Mouse (Mus musculus) neural tube, embryonic 11.5 days (tissue): Measurements from ENCODE around the gene Spdye4b. TPM values are rescaled to one million over a fixed set of nuclear protein-coding genes. Genes with fewer than 3 reads are reported as not detected.

Experiments used
- ATAC-seq: fragments of 200-750 bp; cut with Nextera tagmentation; 2 replicates; pipeline ENCODE4 v1.8.0; 2017; ENCODE audit warnings: moderate number of reproducible peaks, mild to moderate bottlenecking, moderate TSS enrichment, moderate library complexity; ENCODE audit not compliant: insufficient read depth, low FRiP score, low TSS enrichment
- DNase-seq: peaks from one replicate; pipeline ENCODE4 v3.0.0-alpha.2; 2015; ENCODE audit warnings: low spot score
- H3K27ac ChIP-seq: fragments of 300-500 bp; sonication (generic); 2 replicates; pipeline ENCODE4 v1.5.1; 2014; ENCODE audit warnings: low read depth, mild to moderate bottlenecking, low read length
- H3K27me3 ChIP-seq: fragments of 300-500 bp; sonication (generic); 2 replicates; pipeline ENCODE4 v1.6.1; 2014; ENCODE audit warnings: mild to moderate bottlenecking, low read length, mixed read lengths; ENCODE audit not compliant: control insufficient read depth, insufficient read depth
- H3K36me3 ChIP-seq: fragments of 300-500 bp; sonication (generic); 2 replicates; pipeline ENCODE4 v1.6.1; 2014; ENCODE audit warnings: mild to moderate bottlenecking, low read length, moderate library complexity, mixed read lengths; ENCODE audit not compliant: control insufficient read depth, insufficient read depth
- H3K4me1 ChIP-seq: fragments of 300-500 bp; sonication (generic); 2 replicates; pipeline ENCODE4 v1.6.1; 2014; ENCODE audit warnings: low read length, mixed read lengths; ENCODE audit not compliant: control insufficient read depth, insufficient read depth
- H3K4me2 ChIP-seq: fragments of 300-500 bp; sonication (generic); 2 replicates; pipeline ENCODE4 v1.6.1; 2014; ENCODE audit warnings: low read depth, mild to moderate bottlenecking, moderate library complexity
- H3K4me3 ChIP-seq: fragments of 300-500 bp; sonication (generic); 2 replicates; pipeline ENCODE4 v1.5.1; 2014; ENCODE audit warnings: low read depth, low read length
- H3K9ac ChIP-seq: fragments of 300-500 bp; sonication (generic); 2 replicates; pipeline ENCODE4 v1.6.1; 2014; ENCODE audit warnings: mild to moderate bottlenecking, low read length
- H3K9me3 ChIP-seq: fragments of 300-500 bp; sonication (generic); 2 replicates; pipeline ENCODE4 v1.6.1; 2016; ENCODE audit warnings: low read length; ENCODE audit not compliant: control insufficient read depth
- WGBS: fragments of 180-500 bp; shearing (Covaris S2); extraction: QIAGEN DNeasy Blood & Tissue Kit; methylation state at CpG from one replicate; pipeline ENCODE4 v1.1.7; 2014; 5-methylcytosine and 5-hydroxymethylcytosine counted together
- microRNA-seq: library from miRNA; unstranded; fragments of <30 nt; microRNA quantifications from one replicate; pipeline ENCODE4, GENCODE M21; 2016
- polyA plus RNA-seq: library from polyadenylated mRNA; unstranded; fragments of >200 nt; fragmentation: Nextera tagmentation; extraction: Ambion mirVana; gene quantifications from 2 replicates; pipeline ENCODE4 v1.2.1, GENCODE M21; 2014

Spdye4b gene
- polyA plus RNA-seq, 1 experiment from 2014 or later: not detected

DNA sequence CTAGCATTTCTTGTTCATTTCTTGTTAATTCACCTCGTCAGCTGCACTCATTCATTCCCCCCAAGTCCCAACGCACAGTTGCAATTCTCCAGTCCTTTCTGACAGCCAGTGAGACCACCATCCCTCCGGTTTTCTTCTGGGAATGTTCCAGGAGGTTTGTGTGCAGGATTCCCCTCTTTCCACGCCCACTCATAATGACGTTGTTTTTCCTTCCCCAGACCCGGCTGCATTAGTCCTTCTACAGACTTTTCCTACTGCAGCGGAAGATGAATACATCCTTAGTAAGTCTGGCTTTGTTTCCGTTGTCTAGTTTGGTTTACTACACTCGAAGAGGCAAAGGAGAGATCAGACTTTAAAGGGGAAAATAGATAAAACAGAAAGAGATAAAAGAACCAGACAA lies 55.2 kb downstream of the Spdye4b start:
- Histone ChIP-seq H3K4me1 (peaks cover 12% of the 10 kb centered on the region), H3K9ac (peak overlapping the region; percentile 93), H3K27me3 (no peaks in the 10 kb centered on the region), H3K36me3 (peaks cover 7% of the 10 kb centered on the region), H3K27ac (no peak overlapping the region; the same call in 1 of the 2 replicates), H3K9me3 (no peaks in the 10 kb centered on the region), H3K4me2 (peak overlapping the region; percentile 86), H3K4me3 (peak overlapping the region; percentile 79)
- WGBS: 56% methylated on average over 9 of the region's 9 CpGs
- ATAC-seq: no peak
- DNase-seq: no peak

DNA sequence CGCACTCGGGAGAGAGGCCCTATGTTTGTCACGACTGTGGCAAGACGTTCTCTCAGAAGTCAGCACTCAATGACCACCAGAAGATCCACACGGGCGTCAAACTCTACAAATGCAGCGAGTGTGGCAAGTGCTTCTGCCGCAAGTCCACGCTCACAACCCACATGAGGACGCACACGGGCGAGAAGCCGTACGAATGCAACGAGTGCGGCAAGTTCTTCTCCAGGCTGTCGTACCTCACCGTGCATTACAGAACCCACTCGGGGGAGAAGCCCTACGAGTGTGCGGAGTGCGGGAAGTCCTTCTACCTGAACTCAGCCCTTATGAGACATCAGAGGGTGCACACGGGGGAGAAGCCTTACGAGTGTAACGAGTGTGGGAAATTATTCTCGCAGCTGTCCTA lies 64.1 kb downstream of the Spdye4b start:
- H3K9me3 ChIP-seq: no peaks in the 10 kb centered on the region
- no peaks in the 10 kb centered on the region for H3K4me1 ChIP-seq
- H3K27ac ChIP-seq: no peak overlapping the region
- no peaks in the 10 kb centered on the region for H3K27me3 ChIP-seq
- H3K4me3 ChIP-seq: no peak overlapping the region
- DNase-seq (no peak), ATAC-seq (no peak)
- WGBS: 97% methylated on average over 26 of the region's 26 CpGs
- no peak overlapping the region for H3K4me2 ChIP-seq
- no peak overlapping the region for H3K9ac ChIP-seq
- H3K36me3 ChIP-seq: peaks cover 48% of the 10 kb centered on the region

DNA sequence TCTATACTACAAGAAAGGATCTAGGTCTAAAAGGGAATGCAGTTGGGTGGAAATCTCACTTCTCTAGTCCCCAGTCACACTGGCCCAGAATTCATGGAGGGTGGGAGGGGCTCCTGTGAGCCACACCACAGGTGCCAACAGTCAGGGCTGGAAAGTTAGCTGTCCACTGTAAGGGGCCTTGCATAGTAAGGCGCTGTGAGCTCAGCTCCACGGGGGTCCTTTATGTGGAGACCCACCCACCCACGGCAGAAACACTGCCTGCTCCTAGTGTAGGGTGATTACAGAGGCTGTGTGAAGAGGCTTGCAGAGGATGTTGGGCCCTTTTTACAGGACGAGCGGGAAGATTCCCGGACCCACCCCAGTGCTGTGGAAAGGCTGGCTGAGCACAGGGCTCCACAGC lies 71.2 kb downstream of the Spdye4b start:
- H3K36me3 ChIP-seq: peaks cover 7% of the 10 kb centered on the region

DNA sequence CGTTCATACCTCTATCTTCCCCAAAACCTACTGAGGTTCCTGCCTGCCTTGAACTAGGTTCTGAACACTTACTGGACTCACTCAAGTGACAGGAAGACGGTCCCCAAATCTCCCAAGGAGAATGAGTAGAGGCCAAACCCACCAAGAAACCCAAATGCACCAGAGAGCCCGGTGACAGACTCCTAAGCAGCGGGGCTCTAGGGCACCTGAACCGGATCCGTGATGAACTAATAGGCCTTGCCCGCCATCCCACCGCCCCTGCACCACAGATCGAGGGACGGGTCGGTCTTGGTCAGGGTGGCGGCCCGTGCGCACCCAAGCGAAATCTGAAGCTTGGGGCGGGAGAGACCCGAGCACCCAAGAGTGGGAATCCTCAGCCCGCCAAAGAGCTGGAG lies 72.0 kb downstream of the Spdye4b start:
- H3K4me1 ChIP-seq: peaks cover 11% of the 10 kb centered on the region; the same call in 1 of the 2 replicates

More for the DNA sequence above, 71.2 kb downstream of the Spdye4b start:
- no peak overlapping the region for H3K4me2 ChIP-seq
- H3K9ac ChIP-seq: no peak overlapping the region
- no peaks in the 10 kb centered on the region for H3K9me3 ChIP-seq
- no peak overlapping the region for H3K4me3 ChIP-seq
- H3K27ac ChIP-seq: no peak overlapping the region
- WGBS: 42% methylated on average over 6 of the region's 6 CpGs
- peaks cover 11% of the 10 kb centered on the region; the same call in 1 of the 2 replicates for H3K4me1 ChIP-seq
- ATAC-seq: no peak
- DNase-seq: no peak
- peaks cover 57% of the 10 kb centered on the region for H3K27me3 ChIP-seq

DNA sequence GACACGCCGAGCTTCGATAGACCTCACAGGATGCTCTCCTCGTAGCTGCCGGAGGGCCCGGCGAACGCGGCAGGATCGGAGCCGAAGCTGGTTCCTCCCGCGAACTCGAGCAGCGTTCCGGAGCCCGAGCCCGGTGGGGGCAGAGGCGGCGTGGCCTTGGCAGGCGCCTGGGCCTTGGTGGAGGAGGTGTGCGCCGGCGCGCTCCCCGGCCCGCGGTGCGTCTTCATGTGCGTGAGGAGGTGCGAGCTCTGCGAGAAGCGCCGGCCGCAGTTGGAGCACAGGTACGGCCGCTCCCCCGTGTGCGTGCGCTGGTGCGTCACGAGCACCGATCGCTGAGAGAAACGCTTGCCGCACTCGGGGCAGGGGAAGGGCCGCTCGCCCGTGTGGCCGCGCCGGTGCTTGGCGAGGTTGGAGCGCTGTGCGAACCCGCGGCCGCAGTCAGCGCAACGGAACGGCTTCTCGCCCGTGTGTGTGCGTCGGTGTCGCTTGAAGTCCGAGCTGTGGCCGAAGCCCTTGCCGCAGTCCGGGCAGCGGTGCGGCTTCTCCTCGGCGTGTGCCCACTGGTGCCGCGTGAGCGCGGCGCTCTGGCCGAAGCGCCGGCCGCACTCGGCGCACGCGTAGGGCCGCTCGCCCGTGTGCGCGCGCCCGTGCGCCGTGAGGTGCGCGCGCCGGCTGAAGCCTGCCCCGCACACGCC lies 72.5 kb downstream of the Spdye4b start:
- DNase-seq (no peak), ATAC-seq (peak; percentile 13; the same call in 1 of the 2 replicates)
- peak overlapping the region; percentile 50 for H3K4me2 ChIP-seq
- H3K36me3 ChIP-seq: peaks cover 4% of the 10 kb centered on the region
- no peak overlapping the region for H3K27ac ChIP-seq
- peak overlapping the region; percentile 36 for H3K4me3 ChIP-seq
- no peaks in the 10 kb centered on the region for H3K9me3 ChIP-seq
- no peak overlapping the region; the same call in 1 of the 2 replicates for H3K9ac ChIP-seq
- H3K27me3 ChIP-seq: peaks cover 62% of the 10 kb centered on the region
- 3% methylated on average over 90 of the region's 103 CpGs for WGBS
- peaks cover 11% of the 10 kb centered on the region; the same call in 1 of the 2 replicates for H3K4me1 ChIP-seq

More for the DNA sequence above, 72.0 kb downstream of the Spdye4b start:
- Histone ChIP-seq H3K9ac (no peak overlapping the region), H3K9me3 (no peaks in the 10 kb centered on the region), H3K4me2 (0 out of 2 replicates have a peak overlapping the region, but pooled peaks have one; percentile 50), H3K27me3 (peaks cover 62% of the 10 kb centered on the region), H3K4me3 (peak overlapping the region; percentile 36), H3K27ac (no peak overlapping the region), H3K36me3 (peaks cover 4% of the 10 kb centered on the region)
- no peak for DNase-seq
- WGBS: 15% methylated on average over 18 of the region's 18 CpGs
- ATAC-seq: no peak

DNA sequence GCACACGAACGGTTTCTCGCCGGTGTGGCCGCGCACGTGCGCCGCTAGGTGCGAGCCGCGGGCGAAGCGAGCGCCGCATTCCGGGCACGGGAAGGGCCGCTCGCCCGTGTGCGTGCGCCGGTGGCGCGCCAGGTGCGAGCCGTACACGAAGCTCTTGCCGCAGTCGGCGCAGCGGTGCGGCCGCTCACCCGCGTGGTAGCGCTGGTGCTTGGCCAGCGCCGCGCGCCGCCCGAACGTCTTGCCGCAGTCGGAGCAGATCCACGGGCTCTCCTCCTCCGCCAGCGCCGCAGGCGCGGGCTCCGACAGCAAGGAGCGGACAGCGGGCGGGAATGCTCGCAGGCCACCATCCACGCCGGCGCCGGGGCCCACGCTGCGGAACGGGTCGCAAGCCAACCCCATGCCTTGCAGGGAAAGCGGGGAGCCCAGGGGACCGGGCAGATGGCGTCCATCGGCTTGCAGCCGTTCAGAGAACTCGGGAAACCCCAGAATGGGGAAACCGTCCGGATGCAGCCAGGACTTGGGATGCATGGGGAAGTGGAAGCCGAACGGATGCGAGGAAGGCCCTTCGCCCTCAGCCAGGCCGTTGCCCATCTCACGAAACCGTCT lies 73.2 kb downstream of the Spdye4b start:
- Histone ChIP-seq H3K4me2 (peak overlapping the region; percentile 50), H3K4me1 (peaks cover 11% of the 10 kb centered on the region; the same call in 1 of the 2 replicates), H3K9ac (peak overlapping the region; percentile 26), H3K9me3 (no peaks in the 10 kb centered on the region), H3K36me3 (peaks cover 4% of the 10 kb centered on the region), H3K27ac (no peak overlapping the region), H3K4me3 (peak overlapping the region; percentile 36), H3K27me3 (peaks cover 62% of the 10 kb centered on the region)
- peak; percentile 65 for DNase-seq
- 2% methylated on average over 64 of the region's 81 CpGs for WGBS
- ATAC-seq: no peak

Small RNA genes lying within 50 kb of the gene (microRNA-seq; reads per million reads assigned to microRNA genes)
- not detected for gene Gm44405

Other genes starting within 250 kb of the Spdye4b start
- 664 and 698 TPM in 2 replicates for gene Fscn1, start 220.7 kb upstream of the Spdye4b start, polyA plus RNA-seq
- 30.6 and 31.5 TPM in 2 replicates for gene Rnf216, start 68.0 kb upstream of the Spdye4b start, polyA plus RNA-seq
- gene Olfr718-ps1, start 33.4 kb upstream of the Spdye4b start, polyA plus RNA-seq: not detected in 2 replicates
- gene Rbak, start 242 bp upstream of the Spdye4b start, polyA plus RNA-seq: 11.6 and 12.2 TPM in 2 replicates
- not detected in 2 replicates for gene Spdye4a, start 45.9 kb downstream of the Spdye4b start, polyA plus RNA-seq
- 25.5 and 27.6 TPM in 2 replicates for gene Zfp12, start 54.1 kb downstream of the Spdye4b start, polyA plus RNA-seq
- gene Zfp316, start 89.0 kb downstream of the Spdye4b start, polyA plus RNA-seq: 4.1 and 4.8 TPM in 2 replicates
- not detected in 2 replicates for gene Zfp853, start 112.6 kb downstream of the Spdye4b start, polyA plus RNA-seq
- gene E130309D02Rik, start 134.3 kb downstream of the Spdye4b start, polyA plus RNA-seq: 56.5 and 57.3 TPM in 2 replicates
- 69.3 and 73.3 TPM in 2 replicates for gene Zdhhc4, start 148.2 kb downstream of the Spdye4b start, polyA plus RNA-seq
- 0.14 TPM in 1 of 2 replicates, not detected in the other for gene Grid2ip, start 176.3 kb downstream of the Spdye4b start, polyA plus RNA-seq
- gene Kdelr2, start 222.8 kb downstream of the Spdye4b start, polyA plus RNA-seq: 186 and 199 TPM in 2 replicates